Mouse (Mus musculus) CH12.LX (cell line): ENCODE data around the gene Phactr1. TPM values are rescaled to one million over a fixed set of nuclear protein-coding genes. Genes with fewer than 3 reads are reported as not detected.

Experiments
- DNase-seq: peaks from one replicate; pipeline ENCODE4 v3.0.0-alpha.2; 2013; ENCODE audit errors: extremely low read depth
- H3K27ac ChIP-seq: 2 replicates; pipeline ENCODE4 v1.5.1; 2012; ENCODE audit warnings: low read depth, mild to moderate bottlenecking, control low read depth, moderate library complexity; ENCODE audit not compliant: insufficient read depth
- H3K27me3 ChIP-seq: replicated peaks from 2 replicates; pipeline ENCODE3; 2012; ENCODE audit warnings: inconsistent platforms
- H3K36me3 ChIP-seq, 2 experiments: replicated peaks in 1 of 2; 2 replicates each; pipeline versions ENCODE3 to v1.6.1; 2012; ENCODE audit warnings: inconsistent platforms in 1 of 2, low read length in 1 of 2, mild to moderate bottlenecking in 1 of 2, mixed read lengths in 1 of 2, moderate library complexity in 1 of 2; ENCODE audit not compliant: control insufficient read depth in 1 of 2, insufficient read depth in 1 of 2
- H3K4me1 ChIP-seq, 2 experiments: 2 replicates each; pipeline ENCODE4 v1.6.1; 2012; ENCODE audit warnings: inconsistent platforms in 1 of 2, moderate library complexity in 1 of 2; ENCODE audit not compliant: insufficient read depth in 2 of 2, control insufficient read depth in 1 of 2
- H3K4me2 ChIP-seq: 2 replicates; pipeline ENCODE4 v1.6.1; 2012; ENCODE audit warnings: low read depth, mild to moderate bottlenecking, control low read depth; ENCODE audit not compliant: poor library complexity, insufficient read depth, severe bottlenecking
- H3K4me3 ChIP-seq, 3 experiments: fragments of 150-350 bp in 1 of 3; sonication (generic) in 1 of 3; replicated peaks in 1 of 3; 2 replicates each; pipeline versions ENCODE3 to v1.5.1; 2011 to 2012; ENCODE audit warnings: low read depth in 2 of 3, low read length in 2 of 3, mild to moderate bottlenecking in 2 of 3, moderate library complexity in 2 of 3, control low read depth in 1 of 3, improper control_type of control experiment in 1 of 3, inconsistent platforms in 1 of 3, mixed read lengths in 1 of 3; ENCODE audit not compliant: poor library complexity in 1 of 3
- H3K79me2 ChIP-seq: replicated peaks from 2 replicates; pipeline ENCODE4 v1.6.1; 2012; ENCODE audit warnings: mild to moderate bottlenecking, moderate library complexity; ENCODE audit not compliant: control insufficient read depth, poor library complexity, insufficient read depth, severe bottlenecking; ENCODE audit errors: extremely low read depth
- H3K9ac ChIP-seq: 2 replicates; pipeline ENCODE4 v1.6.1; 2012; ENCODE audit warnings: low read depth, mild to moderate bottlenecking, control low read depth, moderate library complexity; ENCODE audit not compliant: insufficient read depth
- H3K9me3 ChIP-seq: replicated peaks from 2 replicates; pipeline ENCODE3; 2012; ENCODE audit warnings: low read length, inconsistent platforms, mixed read lengths
- BHLHE40 ChIP-seq: IDR thresholded peaks from 2 replicates; pipeline ENCODE4 v1.6.1; 2011; ENCODE audit warnings: mild to moderate bottlenecking, low read depth, low read length, improper control_type of control experiment
- CTCF ChIP-seq, 2 experiments: IDR thresholded peaks in 1 of 2; conservative IDR thresholded peaks in 1 of 2; 2 replicates each; pipeline ENCODE4 v1.5.1; 2011 to 2012; ENCODE audit warnings: low read depth in 2 of 2, low read length in 2 of 2, improper control_type of control experiment in 1 of 2, inconsistent platforms in 1 of 2, mild to moderate bottlenecking in 1 of 2, moderate library complexity in 1 of 2
- E2F4 ChIP-seq: IDR thresholded peaks from 2 replicates; pipeline ENCODE4 v1.6.1; 2011; ENCODE audit warnings: low read depth, low read length, improper control_type of control experiment; ENCODE audit not compliant: insufficient replicate concordance
- ELF1 ChIP-seq: IDR thresholded peaks from 2 replicates; pipeline ENCODE4 v1.6.1; 2014; ENCODE audit warnings: low read depth, mild to moderate bottlenecking, inconsistent platforms, low read length, improper control_type of control experiment
- GABPA ChIP-seq: IDR thresholded peaks from 2 replicates; pipeline ENCODE4 v1.6.1; 2012; ENCODE audit warnings: low read depth, low read length, improper control_type of control experiment, inconsistent platforms; ENCODE audit not compliant: insufficient replicate concordance
- IRF4 ChIP-seq: IDR thresholded peaks from 2 replicates; pipeline ENCODE4 v1.6.1; 2014; ENCODE audit warnings: low read depth, mild to moderate bottlenecking, inconsistent platforms, low read length, improper control_type of control experiment
- JUND ChIP-seq: conservative IDR thresholded peaks from 2 replicates; pipeline ENCODE4 v1.6.1; 2011; ENCODE audit warnings: low read depth, low read length, improper control_type of control experiment
- KAT2A ChIP-seq: IDR thresholded peaks from 2 replicates; pipeline ENCODE4 v1.6.1; 2012; ENCODE audit warnings: low read length, improper control_type of control experiment, inconsistent platforms; ENCODE audit not compliant: insufficient replicate concordance
- MAFK ChIP-seq: IDR thresholded peaks from 2 replicates; pipeline ENCODE4 v1.6.1; 2011; ENCODE audit warnings: low read length, improper control_type of control experiment; ENCODE audit not compliant: insufficient replicate concordance
- MEF2A ChIP-seq: IDR thresholded peaks from 2 replicates; pipeline ENCODE4 v1.6.1; 2014; ENCODE audit warnings: low read depth, mild to moderate bottlenecking, inconsistent platforms, low read length, improper control_type of control experiment, borderline replicate concordance
- MXI1 ChIP-seq: IDR thresholded peaks from 2 replicates; pipeline ENCODE4 v1.6.1; 2011; ENCODE audit warnings: mild to moderate bottlenecking, low read depth, low read length, improper control_type of control experiment
- NELFE ChIP-seq: IDR thresholded peaks from 2 replicates; pipeline ENCODE4 v1.6.1; 2011; ENCODE audit warnings: low read depth, low read length, improper control_type of control experiment
- NRF1 ChIP-seq: IDR thresholded peaks from 2 replicates; pipeline ENCODE4 v1.6.1; 2014; ENCODE audit warnings: low read depth, mild to moderate bottlenecking, inconsistent platforms, low read length, improper control_type of control experiment, moderate library complexity
- POLR2A ChIP-seq: IDR thresholded peaks from 2 replicates; pipeline ENCODE4 v1.6.1; 2011; ENCODE audit warnings: low read depth, mild to moderate bottlenecking, improper control_type of control experiment, low read length
- RAD21 ChIP-seq: IDR thresholded peaks from 2 replicates; pipeline ENCODE4 v1.6.1; 2011; ENCODE audit warnings: low read depth, mild to moderate bottlenecking, low read length, improper control_type of control experiment, moderate library complexity
- RCOR1 ChIP-seq: conservative IDR thresholded peaks from 2 replicates; pipeline ENCODE4 v1.6.1; 2012; ENCODE audit warnings: low read depth, mild to moderate bottlenecking, inconsistent platforms, low read length, improper control_type of control experiment
- SIN3A ChIP-seq: IDR thresholded peaks from 2 replicates; pipeline ENCODE4 v1.6.1; 2012; ENCODE audit warnings: low read length, improper control_type of control experiment, inconsistent platforms
- SMC3 ChIP-seq: IDR thresholded peaks from 2 replicates; pipeline ENCODE4 v1.6.1; 2011; ENCODE audit warnings: low read depth, low read length, improper control_type of control experiment
- TCF12 ChIP-seq: IDR thresholded peaks from 2 replicates; pipeline ENCODE4 v1.6.1; 2014; ENCODE audit warnings: low read depth, mild to moderate bottlenecking, inconsistent platforms, low read length, improper control_type of control experiment
- UBTF ChIP-seq: IDR thresholded peaks from 2 replicates; pipeline ENCODE4 v1.6.1; 2012; ENCODE audit warnings: low read depth, mild to moderate bottlenecking, inconsistent platforms, low read length, improper control_type of control experiment, moderate library complexity
- USF1 ChIP-seq: IDR thresholded peaks from 2 replicates; pipeline ENCODE4 v1.6.1; 2014; ENCODE audit warnings: low read depth, mild to moderate bottlenecking, inconsistent platforms, low read length, improper control_type of control experiment
- dilution Hi-C: fragments of 300-500 bp; cut with MboI; formaldehyde crosslinking; loops from 2 replicates; pipeline ENCODE4 v1.14.3; 2020; ENCODE audit warnings: low sequenced_read_pairs; ENCODE audit not compliant: extremely low pct_unique_long_range_greater_than_20kb, extremely low pct_ligation_motif_present
- in situ Hi-C: fragments of 300-500 bp; cut with MboI; formaldehyde crosslinking; loops from 3 replicates; pipeline ENCODE4 v1.14.3; 2019; ENCODE audit warnings: low sequenced_read_pairs, low pct_ligation_motif_present, low pct_unique_long_range_greater_than_20kb, mixed read lengths
- polyA plus RNA-seq: library from polyadenylated mRNA; unstranded; fragments of >175 nt; gene quantifications from 2 replicates; pipeline ENCODE4 v1.2.1, GENCODE M21; 2012; ENCODE audit warnings: low read depth; ENCODE audit not compliant: insufficient read length
- total RNA-seq, 2 experiments: library from RNA; depleted of rRNA; stranded (reverse); fragments of 300-350 nt in 1 of 2; fragments of >200 nt in 1 of 2; gene quantifications; 2 replicates each; pipeline ENCODE4 v1.2.3; 2012 to 2014

The Phactr1 gene
- total and polyA plus RNA-seq, 3 experiments = 2.0 to 6.1 (median 3.1) TPM

DNA sequence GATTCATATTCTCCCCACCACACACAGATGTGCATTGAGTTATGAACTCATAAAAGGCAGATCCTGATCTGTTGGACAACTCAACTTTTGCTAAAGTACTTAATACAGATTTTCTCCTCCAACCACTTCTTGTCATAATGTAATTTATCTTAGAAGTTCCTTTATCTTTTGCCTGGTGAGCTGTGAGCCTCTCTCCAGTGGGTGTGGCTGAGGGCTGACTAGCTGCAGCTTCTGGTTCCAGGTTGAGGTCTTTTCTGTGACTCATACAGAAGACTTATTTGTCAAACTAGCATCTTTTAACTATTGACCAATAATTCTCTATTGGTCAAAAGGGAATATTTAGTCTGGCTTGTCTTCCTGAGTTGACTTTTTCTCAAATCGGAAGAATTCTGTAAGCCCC is 257.9 kb downstream of the Phactr1 start:
- dilution Hi-C loops (no loop called here), in situ Hi-C loops (no loop called here)
- Histone ChIP-seq H3K27me3 (no peaks in the 10 kb centered on the region), H3K4me2 (no peak overlapping the region), H3K9me3 (no peaks in the 10 kb centered on the region), H3K27ac (no peak overlapping the region), H3K4me3 (no peak overlapping the region), H3K79me2 (no peaks in the 10 kb centered on the region), H3K36me3 (no peaks in the 10 kb centered on the region), H3K9ac (no peak overlapping the region), H3K4me1 (no peaks in the 10 kb centered on the region)
- DNase-seq = no peak
- TF ChIP-seq IRF4 (no peak), CTCF (conservative IDR thresholded peaks at IDR 0.05 in 1 of 2, IDR thresholded peaks at IDR 0.05 in 1 of 2; ENCODE audit: low read depth in 2 of 2, low read length in 2 of 2) (no peak), KAT2A (no peak), MXI1 (no peak), MEF2A (no peak), UBTF (no peak), MAFK (no peak), RAD21 (no peak), USF1 (no peak), E2F4 (no peak), ELF1 (no peak), JUND (no peak), NELFE (no peak), SIN3A (no peak), POLR2A (no peak), NRF1 (no peak), RCOR1 (no peak), BHLHE40 (no peak), TCF12 (no peak), SMC3 (no peak)

DNA sequence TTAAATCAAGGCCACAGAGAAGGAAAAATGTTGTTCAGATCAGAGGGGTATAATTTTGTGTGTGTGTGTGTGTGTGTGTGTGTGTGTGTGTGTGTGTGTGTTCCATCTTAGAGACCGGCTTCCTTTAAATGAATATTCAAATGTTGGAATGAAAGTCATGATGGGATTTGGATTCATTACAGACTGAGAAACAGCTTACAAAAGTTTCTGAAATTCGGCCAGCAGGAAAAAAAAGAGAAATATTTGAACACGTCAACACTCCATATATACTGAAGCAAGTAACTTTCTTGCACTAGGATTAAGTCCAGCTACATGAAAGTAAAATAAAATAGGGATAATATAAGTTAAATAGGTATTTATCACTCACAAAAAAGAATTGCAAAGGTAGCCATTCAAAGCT is 259.8 kb downstream of the Phactr1 start:
- Histone ChIP-seq H3K9me3 (no peaks in the 10 kb centered on the region), H3K4me1 (no peaks in the 10 kb centered on the region), H3K79me2 (no peaks in the 10 kb centered on the region), H3K36me3 (no peaks in the 10 kb centered on the region), H3K4me3 (no peak overlapping the region), H3K4me2 (no peak overlapping the region), H3K9ac (no peak overlapping the region), H3K27me3 (no peaks in the 10 kb centered on the region), H3K27ac (no peak overlapping the region)
- dilution Hi-C loops (no loop called here), in situ Hi-C loops (no loop called here)
- no peak for DNase-seq
- no peak for TF ChIP-seq GABPA
